Mouse (Mus musculus): ENCODE measurements at regions not wholly inside any gene's neighbourhood (a gene's known extent, or its start where the extent isn't known, plus 50 kb on each side); places are given as distances from the start of the nearest gene placed in this dataset.

GRCm38 (mm10) chr7:129730785-129731352, 139.2 kb downstream of the Wdr11 start:
- DNase-seq (ENCODE audit: low spot score) (no peak), ATAC-seq (replicated peaks; ENCODE audit: low FRiP score) (no peak)
- WGBS, result 66% methylated on average over 7 of the region's 7 CpGs
- Histone ChIP-seq H3K4me2 (ENCODE audit: low read depth, low read length, severe bottlenecking) (no peak overlapping the region), H3K4me3 (ENCODE audit: low read depth, low read length) (no peak overlapping the region), H3K9ac (ENCODE audit: low read length) (no peak overlapping the region), H3K36me3 (ENCODE audit: control insufficient read depth, insufficient read depth, low read length) (no peaks in the 10 kb centered on the region), H3K27me3 (ENCODE audit: control insufficient read depth, insufficient read depth, low read length) (no peaks in the 10 kb centered on the region), H3K9me3 (ENCODE audit: control insufficient read depth, low read length) (no peaks in the 10 kb centered on the region), H3K4me1 (replicated peaks; ENCODE audit: control insufficient read depth, insufficient read depth, low read length) (no peaks in the 10 kb centered on the region), H3K27ac (ENCODE audit: low read depth, low read length) (no peak overlapping the region)

GRCm38 (mm10) chr7:129742657-129743056, 151.0 kb downstream of the Wdr11 start:
- 81% methylated on average over 4 of the region's 4 CpGs for WGBS
- Histone ChIP-seq H3K27me3 (ENCODE audit: control insufficient read depth, insufficient read depth, low read length) (no peaks in the 10 kb centered on the region), H3K4me1 (replicated peaks; ENCODE audit: control insufficient read depth, insufficient read depth, low read length) (peaks cover 9% of the 10 kb centered on the region), H3K36me3 (ENCODE audit: control insufficient read depth, insufficient read depth, low read length) (no peaks in the 10 kb centered on the region), H3K9ac (ENCODE audit: low read length) (no peak overlapping the region), H3K4me3 (ENCODE audit: low read depth, low read length) (no peak overlapping the region), H3K4me2 (ENCODE audit: low read depth, low read length, severe bottlenecking) (no peak overlapping the region), H3K27ac (ENCODE audit: low read depth, low read length) (no peak overlapping the region), H3K9me3 (ENCODE audit: control insufficient read depth, low read length) (no peaks in the 10 kb centered on the region)
- DNase-seq (ENCODE audit: low spot score) (no peak), ATAC-seq (replicated peaks; ENCODE audit: low FRiP score) (no peak)

DNA sequence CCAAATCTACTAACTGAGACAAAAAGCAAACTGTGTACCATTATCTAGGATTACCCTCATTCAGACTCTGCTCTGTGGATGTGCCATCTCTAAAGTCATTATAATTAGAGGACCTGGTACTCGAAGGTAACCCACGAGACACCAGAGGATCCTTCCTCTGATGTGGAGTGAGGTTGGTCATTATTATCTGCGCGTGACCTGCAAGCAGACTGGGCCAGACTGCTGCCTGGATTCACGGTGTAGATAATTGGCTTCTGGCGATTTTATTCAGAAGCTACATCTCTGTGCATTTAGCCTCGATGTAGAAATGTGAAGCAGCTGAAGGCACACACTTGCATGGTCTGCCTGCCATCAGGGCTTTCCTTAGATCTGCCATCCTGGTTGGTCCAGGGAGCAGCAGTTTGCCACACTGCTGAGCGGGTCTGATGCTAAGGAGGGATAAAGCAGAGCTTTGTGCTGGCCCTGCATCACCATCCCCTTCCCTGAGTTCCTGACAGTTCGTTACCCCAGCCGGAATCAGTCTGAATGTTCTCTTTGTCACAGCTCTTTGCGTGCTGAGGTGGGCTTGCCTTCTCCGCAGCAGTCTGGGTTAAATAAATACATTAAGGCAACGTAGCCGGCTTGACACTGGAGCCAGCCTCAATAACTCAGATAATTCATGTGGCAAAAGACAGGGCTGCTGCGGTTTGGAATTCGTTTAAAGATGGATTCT, 152.4 kb downstream of the Wdr11 start:
- no peak overlapping the region for H3K4me2 ChIP-seq (ENCODE audit: low read depth, low read length, severe bottlenecking)
- H3K4me1 ChIP-seq (replicated peaks; ENCODE audit: control insufficient read depth, insufficient read depth, low read length), result peaks cover 9% of the 10 kb centered on the region
- H3K27ac ChIP-seq (ENCODE audit: low read depth, low read length), result peak overlapping the region; percentile 37; the same call in 1 of the 2 replicates
- no peaks in the 10 kb centered on the region for H3K36me3 ChIP-seq (ENCODE audit: control insufficient read depth, insufficient read depth, low read length)
- DNase-seq (ENCODE audit: low spot score), result peak; percentile 61
- 27% methylated on average over 16 of the region's 16 CpGs for WGBS
- H3K4me3 ChIP-seq (ENCODE audit: low read depth, low read length), result no peak overlapping the region
- H3K27me3 ChIP-seq (ENCODE audit: control insufficient read depth, insufficient read depth, low read length), result no peaks in the 10 kb centered on the region
- no peaks in the 10 kb centered on the region for H3K9me3 ChIP-seq (ENCODE audit: control insufficient read depth, low read length)
- peak; percentile 46; the same call in 1 of the 2 replicates for ATAC-seq (replicated peaks; ENCODE audit: low FRiP score)
- peak overlapping the region; percentile 41 for H3K9ac ChIP-seq (ENCODE audit: low read length)

DNA sequence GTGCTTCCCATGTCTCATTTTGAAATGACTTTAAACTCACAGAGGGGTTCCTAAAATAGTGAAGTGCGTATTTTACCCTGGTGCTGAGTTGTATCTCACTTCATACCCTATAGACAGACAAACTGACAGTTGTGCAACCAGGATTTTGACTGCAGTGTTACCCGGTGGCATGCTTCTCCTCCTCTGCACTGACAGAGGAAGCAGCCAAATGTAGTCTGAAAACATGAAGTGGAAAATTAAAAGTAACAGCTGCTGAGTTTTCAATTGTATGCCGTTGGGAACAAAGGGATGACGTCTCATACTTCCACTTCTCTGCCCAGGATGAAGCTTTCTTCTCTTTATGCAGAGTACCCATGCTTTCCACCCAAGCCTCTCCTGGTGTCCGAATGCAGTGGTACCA, 155.0 kb downstream of the Wdr11 start:
- Histone ChIP-seq H3K9ac (ENCODE audit: low read length) (no peak overlapping the region), H3K9me3 (ENCODE audit: control insufficient read depth, low read length) (no peaks in the 10 kb centered on the region), H3K4me3 (ENCODE audit: low read depth, low read length) (no peak overlapping the region), H3K4me1 (replicated peaks; ENCODE audit: control insufficient read depth, insufficient read depth, low read length) (peaks cover 9% of the 10 kb centered on the region), H3K36me3 (ENCODE audit: control insufficient read depth, insufficient read depth, low read length) (no peaks in the 10 kb centered on the region), H3K4me2 (ENCODE audit: low read depth, low read length, severe bottlenecking) (no peak overlapping the region), H3K27me3 (ENCODE audit: control insufficient read depth, insufficient read depth, low read length) (no peaks in the 10 kb centered on the region), H3K27ac (ENCODE audit: low read depth, low read length) (no peak overlapping the region)
- DNase-seq (ENCODE audit: low spot score) (peak; percentile 39), ATAC-seq (replicated peaks; ENCODE audit: low FRiP score) (no peak)
- WGBS, result 87% methylated on average over 5 of the region's 5 CpGs

- Histone ChIP-seq H3K9me3 (ENCODE audit: control insufficient read depth, low read length) (no peaks in the 10 kb centered on the region), H3K27me3 (ENCODE audit: control insufficient read depth, insufficient read depth, low read length) (no peaks in the 10 kb centered on the region), H3K4me3 (ENCODE audit: low read depth, low read length) (no peak overlapping the region), H3K4me1 (replicated peaks; ENCODE audit: control insufficient read depth, insufficient read depth, low read length) (no peaks in the 10 kb centered on the region), H3K36me3 (ENCODE audit: control insufficient read depth, insufficient read depth, low read length) (no peaks in the 10 kb centered on the region), H3K27ac (ENCODE audit: low read depth, low read length) (no peak overlapping the region), H3K9ac (ENCODE audit: low read length) (no peak overlapping the region), H3K4me2 (ENCODE audit: low read depth, low read length, severe bottlenecking) (no peak overlapping the region)
- ATAC-seq (replicated peaks; ENCODE audit: low FRiP score) (no peak), DNase-seq (ENCODE audit: low spot score) (no peak)
Observed at GRCm38 (mm10) chr7:129750936-129751335, 159.3 kb downstream of the Wdr11 start.

- Histone ChIP-seq H3K27me3 (ENCODE audit: control insufficient read depth, insufficient read depth, low read length) (no peaks in the 10 kb centered on the region), H3K27ac (ENCODE audit: low read depth, low read length) (no peak overlapping the region), H3K4me2 (ENCODE audit: low read depth, low read length, severe bottlenecking) (no peak overlapping the region), H3K4me1 (replicated peaks; ENCODE audit: control insufficient read depth, insufficient read depth, low read length) (no peaks in the 10 kb centered on the region), H3K9ac (ENCODE audit: low read length) (no peak overlapping the region), H3K4me3 (ENCODE audit: low read depth, low read length) (no peak overlapping the region), H3K36me3 (ENCODE audit: control insufficient read depth, insufficient read depth, low read length) (no peaks in the 10 kb centered on the region), H3K9me3 (ENCODE audit: control insufficient read depth, low read length) (no peaks in the 10 kb centered on the region)
- WGBS, result 86% methylated on average over 5 of the region's 5 CpGs
- DNase-seq (ENCODE audit: low spot score) (peak; percentile 7), ATAC-seq (replicated peaks; ENCODE audit: low FRiP score) (no peak)
Observed at GRCm38 (mm10) chr7:129754737-129755136, 163.1 kb downstream of the Wdr11 start.

GRCm38 (mm10) chr7:129756138-129756537, 164.5 kb downstream of the Wdr11 start:
- Histone ChIP-seq H3K36me3 (ENCODE audit: control insufficient read depth, insufficient read depth, low read length) (no peaks in the 10 kb centered on the region), H3K4me1 (replicated peaks; ENCODE audit: control insufficient read depth, insufficient read depth, low read length) (no peaks in the 10 kb centered on the region), H3K9me3 (ENCODE audit: control insufficient read depth, low read length) (no peaks in the 10 kb centered on the region), H3K4me2 (ENCODE audit: low read depth, low read length, severe bottlenecking) (no peak overlapping the region), H3K27me3 (ENCODE audit: control insufficient read depth, insufficient read depth, low read length) (no peaks in the 10 kb centered on the region), H3K27ac (ENCODE audit: low read depth, low read length) (no peak overlapping the region), H3K4me3 (ENCODE audit: low read depth, low read length) (no peak overlapping the region), H3K9ac (ENCODE audit: low read length) (no peak overlapping the region)
- ATAC-seq (replicated peaks; ENCODE audit: low FRiP score) (no peak), DNase-seq (ENCODE audit: low spot score) (no peak)
- WGBS, result 92% methylated on average over 6 of the region's 6 CpGs

GRCm38 (mm10) chr7:129759848-129760247, 168.2 kb downstream of the Wdr11 start:
- no peak for ATAC-seq (replicated peaks; ENCODE audit: low FRiP score)

DNA sequence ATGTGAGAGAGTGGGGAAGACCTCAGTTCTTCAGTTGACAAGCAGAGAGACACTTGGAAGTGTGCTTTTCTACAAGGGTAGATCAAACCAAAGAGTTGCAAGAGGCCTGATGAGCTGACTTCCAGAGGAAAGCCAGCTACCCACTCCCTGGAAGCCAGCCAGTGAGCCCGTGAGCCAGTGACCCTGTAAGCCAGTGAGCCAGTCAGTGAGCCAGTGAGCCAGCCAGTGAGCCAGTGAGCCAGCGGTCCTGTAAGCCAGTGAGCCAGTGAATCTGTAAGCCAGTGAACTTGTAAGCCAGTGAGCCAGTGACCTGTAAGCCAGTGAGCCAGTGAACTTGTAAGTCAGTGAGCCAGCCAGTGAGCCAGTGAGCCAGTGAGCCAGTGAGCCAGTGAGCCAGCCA, 168.7 kb downstream of the Wdr11 start:
- Histone ChIP-seq H3K27ac (ENCODE audit: low read depth, low read length) (no peak overlapping the region), H3K4me1 (replicated peaks; ENCODE audit: control insufficient read depth, insufficient read depth, low read length) (no peaks in the 10 kb centered on the region), H3K9me3 (ENCODE audit: control insufficient read depth, low read length) (no peaks in the 10 kb centered on the region), H3K4me2 (ENCODE audit: low read depth, low read length, severe bottlenecking) (no peak overlapping the region), H3K36me3 (ENCODE audit: control insufficient read depth, insufficient read depth, low read length) (no peaks in the 10 kb centered on the region), H3K9ac (ENCODE audit: low read length) (no peak overlapping the region), H3K4me3 (ENCODE audit: low read depth, low read length) (no peak overlapping the region), H3K27me3 (ENCODE audit: control insufficient read depth, insufficient read depth, low read length) (no peaks in the 10 kb centered on the region)
- ATAC-seq (replicated peaks; ENCODE audit: low FRiP score) (no peak), DNase-seq (ENCODE audit: low spot score) (no peak)
- WGBS, result 92% methylated on average over 2 of the region's 2 CpGs

More at GRCm38 (mm10) chr7:129759848-129760247, 168.2 kb downstream of the Wdr11 start:
- no peak overlapping the region for H3K27ac ChIP-seq (ENCODE audit: low read depth, low read length)
- no peaks in the 10 kb centered on the region for H3K9me3 ChIP-seq (ENCODE audit: control insufficient read depth, low read length)
- H3K9ac ChIP-seq (ENCODE audit: low read length), result no peak overlapping the region
- no peak overlapping the region for H3K4me2 ChIP-seq (ENCODE audit: low read depth, low read length, severe bottlenecking)
- H3K4me3 ChIP-seq (ENCODE audit: low read depth, low read length), result no peak overlapping the region
- 75% methylated on average over 4 of the region's 4 CpGs for WGBS
- no peaks in the 10 kb centered on the region for H3K36me3 ChIP-seq (ENCODE audit: control insufficient read depth, insufficient read depth, low read length)
- H3K27me3 ChIP-seq (ENCODE audit: control insufficient read depth, insufficient read depth, low read length), result no peaks in the 10 kb centered on the region
- DNase-seq (ENCODE audit: low spot score), result no peak
- H3K4me1 ChIP-seq (replicated peaks; ENCODE audit: control insufficient read depth, insufficient read depth, low read length), result no peaks in the 10 kb centered on the region

Measured in forebrain, embryonic 11.5 days (tissue).